Mouse (Mus musculus): ENCODE data around the gene Nbeal1. TPM values are rescaled to one million over a fixed set of nuclear protein-coding genes. Genes with fewer than 3 reads are reported as not detected.

The Nbeal1 gene
- 1.2 and 2.1 TPM in 2 replicates for polyA plus RNA-seq (2012; rRNA removed)

GRCm38 (mm10) chr1:60179932-60180783 lies at the start of gene Nbeal1:
Nbeal1 (plus strand) TSS chr1:60180599.

GRCm38 (mm10) chr1:60342808-60343629 lies 162.6 kb downstream of the Nbeal1 start, which contains the start of gene Cyp20a1:
Cyp20a1 (plus strand) TSS chr1:60343323.

Other genes with a start within 250 kb of the Nbeal1 start
- 0.05 and 0.27 TPM in 2 replicates for gene Ica1l, start 137.4 kb upstream of the Nbeal1 start, polyA plus RNA-seq (2012; rRNA removed)
- 0.62 and 0.82 TPM in 2 replicates for gene Carf, start 82.4 kb upstream of the Nbeal1 start, polyA plus RNA-seq (2012; rRNA removed)
- 2.5 and 2.9 TPM in 2 replicates for gene Wdr12, start 82.0 kb upstream of the Nbeal1 start, polyA plus RNA-seq (2012; rRNA removed)
- 3.4 and 3.7 TPM in 2 replicates for gene Cyp20a1, start 162.7 kb downstream of the Nbeal1 start, polyA plus RNA-seq (2012; rRNA removed)
- 1.9 and 2.1 TPM in 2 replicates for gene Abi2, start 229.0 kb downstream of the Nbeal1 start, polyA plus RNA-seq (2012; rRNA removed)